Mouse (Mus musculus): ENCODE measurements at regions not wholly inside any gene's neighbourhood (a gene's known extent, or its start where the extent isn't known, plus 50 kb on each side); places are given as distances from the start of the nearest gene placed in this dataset.
A peak's percentile ranks its signal among the peaks of the same experiment; 100 is the strongest.

DNA sequence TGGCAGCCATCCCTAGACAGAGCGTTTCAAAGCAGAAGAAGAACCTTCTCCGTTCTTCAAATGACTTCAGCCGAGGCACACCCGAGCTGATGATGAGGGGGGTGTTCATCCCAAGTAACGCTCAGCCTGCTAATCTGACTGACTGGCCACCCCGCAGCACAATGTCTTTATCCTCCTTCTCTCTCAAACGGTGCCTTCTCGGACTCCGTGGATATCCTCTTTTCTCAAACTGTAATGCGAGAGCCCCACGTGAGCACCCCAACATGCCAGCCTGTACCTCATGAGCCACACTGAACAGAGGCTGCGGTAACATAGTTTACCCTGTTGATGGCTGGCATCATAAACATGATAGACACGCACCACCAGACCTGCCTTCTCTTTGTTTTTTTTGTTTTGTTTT lies 76.8 kb upstream of the Sox13 start:
- H3K4me2 ChIP-seq (ENCODE audit: low read depth) = no peak overlapping the region
- no peak overlapping the region for H3K4me3 ChIP-seq
- H3K36me3 ChIP-seq (ENCODE audit: control insufficient read depth, insufficient read depth) = no peaks in the 10 kb centered on the region
- no peaks in the 10 kb centered on the region for H3K79me2 ChIP-seq (ENCODE audit: control insufficient read depth, insufficient read depth)
- H3K27me3 ChIP-seq (ENCODE audit: control insufficient read depth, insufficient read depth, insufficient read length) = peaks cover 22% of the 10 kb centered on the region
- H3ac ChIP-seq (ENCODE audit: control insufficient read depth, insufficient read length) = no peak overlapping the region
- TF ChIP-seq POLR2A (IDR thresholded peaks at IDR 0.05; ENCODE audit: insufficient read length, low read depth) (no peak), MYOD1 (IDR thresholded peaks at IDR 0.05; ENCODE audit: control insufficient read depth in 1 of 3, insufficient read length in 2 of 3, low read depth in 2 of 3) (no peak), MYOG (IDR thresholded peaks at IDR 0.05; ENCODE audit: control insufficient read depth in 1 of 3, insufficient read depth in 1 of 3, insufficient read length in 2 of 3, low read depth in 2 of 3) (no peak), POLR2AphosphoS2 (IDR thresholded peaks at IDR 0.05; ENCODE audit: insufficient read length, low read depth) (no peak), TCF12 (IDR thresholded peaks at IDR 0.05; ENCODE audit: insufficient read depth, poor library complexity, severe bottlenecking) (no peak), E2F4 (IDR thresholded peaks at IDR 0.05; ENCODE audit: insufficient read depth) (no peak), MAX (IDR thresholded peaks at IDR 0.05; ENCODE audit: low read depth) (no peak), REST (IDR thresholded peaks at IDR 0.05; ENCODE audit: insufficient read depth, insufficient read length) (no peak)

DNA sequence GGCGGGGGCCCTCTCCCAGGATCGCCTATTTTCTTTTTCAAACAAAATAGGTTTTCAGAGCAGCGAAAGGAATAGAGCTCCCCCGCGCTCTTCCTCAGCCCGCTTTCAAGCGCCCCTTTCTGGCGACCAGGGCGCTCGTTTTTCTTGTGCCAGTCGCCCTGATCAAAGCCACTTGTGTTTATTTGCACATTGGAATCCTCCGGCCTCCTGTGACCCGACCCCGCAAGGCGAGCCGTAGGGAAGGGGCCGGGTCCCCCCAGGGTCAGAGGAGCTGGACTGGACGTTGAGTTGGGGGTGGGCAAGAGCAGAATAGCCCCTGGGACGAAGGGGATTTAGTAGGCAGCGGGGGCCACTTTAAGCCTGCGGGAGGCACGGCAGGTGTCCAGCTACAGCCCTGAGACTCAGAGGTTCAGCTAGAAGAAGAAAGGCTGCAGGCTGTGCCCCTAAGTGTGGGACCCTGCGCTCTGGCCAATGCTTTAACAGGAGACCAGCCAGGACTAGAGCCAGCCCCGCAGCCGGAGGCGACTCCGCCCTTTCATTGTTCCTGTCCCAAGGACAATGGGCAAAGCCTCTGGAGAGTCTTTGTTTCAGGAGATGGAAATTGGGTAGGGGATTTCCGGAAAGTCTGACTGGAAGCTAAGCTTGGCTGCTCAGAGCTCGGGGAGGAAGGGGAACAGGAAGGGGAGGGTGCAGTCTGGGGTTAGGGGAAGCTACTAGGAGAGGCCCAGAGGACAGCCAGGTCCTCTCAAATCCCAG lies 69.0 kb upstream of the Sox13 start:
- Histone ChIP-seq H3K4me3 (no peak overlapping the region), H3K4me2 (ENCODE audit: low read depth) (peak overlapping the region; percentile 38), H3ac (ENCODE audit: control insufficient read depth, insufficient read length) (no peak overlapping the region), H3K79me2 (ENCODE audit: control insufficient read depth, insufficient read depth) (no peaks in the 10 kb centered on the region), H3K36me3 (ENCODE audit: control insufficient read depth, insufficient read depth) (no peaks in the 10 kb centered on the region), H3K27me3 (ENCODE audit: control insufficient read depth, insufficient read depth, insufficient read length) (no peaks in the 10 kb centered on the region)
- no peak for TF ChIP-seq E2F4 (IDR thresholded peaks at IDR 0.05; ENCODE audit: insufficient read depth)
- TF ChIP-seq POLR2A (IDR thresholded peaks at IDR 0.05; ENCODE audit: insufficient read length, low read depth) = no peak
- no peak for TF ChIP-seq SRF (IDR thresholded peaks at IDR 0.05; ENCODE audit: control insufficient read depth, insufficient read length, low read depth)
- no peak for TF ChIP-seq MAX (IDR thresholded peaks at IDR 0.05; ENCODE audit: low read depth)
- TF ChIP-seq MYOD1 (IDR thresholded peaks at IDR 0.05; ENCODE audit: control insufficient read depth in 1 of 3, insufficient read length in 2 of 3, low read depth in 2 of 3) = no peak
- TF ChIP-seq TCF3 (IDR thresholded peaks at IDR 0.05; ENCODE audit: insufficient read length, low read depth) = no peak

DNA sequence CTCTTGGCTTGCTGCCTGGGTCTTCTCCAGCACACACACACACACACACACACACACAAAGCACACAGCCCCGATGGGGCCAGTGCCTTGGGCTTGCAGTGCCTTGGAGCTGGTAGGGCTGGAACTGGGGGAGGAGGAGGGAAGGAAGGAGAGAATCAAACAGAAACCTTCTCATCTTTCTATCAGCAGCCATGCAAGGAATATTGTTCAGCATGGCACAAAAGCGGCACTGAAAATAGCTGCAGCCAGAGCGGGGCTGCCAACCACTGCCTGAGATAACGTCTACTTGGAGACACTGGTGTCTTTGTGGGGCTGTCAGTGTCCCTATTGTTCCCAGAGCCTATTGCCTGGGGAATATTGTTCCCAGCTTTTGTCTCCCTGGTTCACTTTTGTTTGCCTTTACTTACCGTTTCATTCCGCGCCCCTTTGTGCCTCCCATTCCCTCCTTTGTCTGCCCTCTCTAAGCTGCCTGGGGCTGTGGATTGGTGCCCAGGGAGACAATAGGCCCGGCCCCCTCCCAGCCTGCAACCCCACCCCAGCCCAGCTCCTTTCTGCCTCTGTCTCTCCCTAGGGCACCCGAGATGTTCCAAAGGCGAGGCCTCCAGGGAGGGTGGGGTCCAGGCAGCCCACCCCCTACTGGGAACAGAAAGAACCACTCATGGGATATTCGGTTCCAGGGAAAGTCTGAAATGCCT lies 68.3 kb upstream of the Sox13 start:
- Histone ChIP-seq H3K27me3 (ENCODE audit: control insufficient read depth, insufficient read depth, insufficient read length) (no peaks in the 10 kb centered on the region), H3ac (ENCODE audit: control insufficient read depth, insufficient read length) (no peak overlapping the region), H3K4me3 (no peak overlapping the region), H3K79me2 (ENCODE audit: control insufficient read depth, insufficient read depth) (no peaks in the 10 kb centered on the region), H3K4me2 (ENCODE audit: low read depth) (peak overlapping the region; percentile 38), H3K36me3 (ENCODE audit: control insufficient read depth, insufficient read depth) (no peaks in the 10 kb centered on the region)
- TF ChIP-seq POLR2A (IDR thresholded peaks at IDR 0.05; ENCODE audit: insufficient read length, low read depth) (no peak), SRF (IDR thresholded peaks at IDR 0.05; ENCODE audit: control insufficient read depth, insufficient read length, low read depth) (no peak), MAX (IDR thresholded peaks at IDR 0.05; ENCODE audit: low read depth) (no peak), USF1 (IDR thresholded peaks at IDR 0.05; ENCODE audit: low read depth) (no peak), E2F4 (IDR thresholded peaks at IDR 0.05; ENCODE audit: insufficient read depth) (no peak), POLR2AphosphoS2 (IDR thresholded peaks at IDR 0.05; ENCODE audit: insufficient read length, low read depth) (no peak), REST (IDR thresholded peaks at IDR 0.05; ENCODE audit: insufficient read depth, insufficient read length) (no peak), CEBPB (IDR thresholded peaks at IDR 0.05; ENCODE audit: insufficient read depth, poor library complexity, severe bottlenecking) (no peak), MYOG (IDR thresholded peaks at IDR 0.05; ENCODE audit: control insufficient read depth in 1 of 3, insufficient read depth in 1 of 3, insufficient read length in 2 of 3, low read depth in 2 of 3) (no peak), MYOD1 (IDR thresholded peaks at IDR 0.05; ENCODE audit: control insufficient read depth in 1 of 3, insufficient read length in 2 of 3, low read depth in 2 of 3) (no peak), TCF12 (IDR thresholded peaks at IDR 0.05; ENCODE audit: insufficient read depth, poor library complexity, severe bottlenecking) (no peak), TCF3 (IDR thresholded peaks at IDR 0.05; ENCODE audit: insufficient read length, low read depth) (no peak)

DNA sequence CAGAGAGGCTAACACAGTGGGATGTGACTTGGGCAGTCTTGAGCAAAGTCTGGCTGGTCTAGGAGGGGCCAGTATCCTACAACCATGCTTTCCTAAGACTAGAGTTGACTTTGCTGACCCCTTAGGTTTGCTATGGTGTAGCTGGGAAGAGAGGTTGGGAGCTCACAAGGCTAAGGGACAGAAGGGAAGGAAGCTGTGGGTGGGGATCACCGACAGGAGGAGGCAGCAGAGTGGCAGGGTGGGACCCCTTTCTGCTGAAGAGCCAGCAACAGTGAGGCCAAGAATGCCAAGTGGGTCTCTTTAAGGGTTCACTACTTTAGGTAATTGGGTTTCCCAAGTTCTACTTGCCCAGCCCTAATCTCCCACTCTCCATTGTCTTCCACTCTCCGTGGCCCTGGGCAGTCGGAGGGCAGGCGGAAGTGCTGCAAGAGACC lies 67.7 kb upstream of the Sox13 start:
- no peak overlapping the region for H3K4me3 ChIP-seq
- no peak overlapping the region for H3K4me2 ChIP-seq (ENCODE audit: low read depth)
- H3K79me2 ChIP-seq (ENCODE audit: control insufficient read depth, insufficient read depth) = no peaks in the 10 kb centered on the region
- H3K36me3 ChIP-seq (ENCODE audit: control insufficient read depth, insufficient read depth) = no peaks in the 10 kb centered on the region
- no peak for TF ChIP-seq MYOD1 (IDR thresholded peaks at IDR 0.05; ENCODE audit: control insufficient read depth in 1 of 3, insufficient read length in 2 of 3, low read depth in 2 of 3)
- TF ChIP-seq MYOG (IDR thresholded peaks at IDR 0.05; ENCODE audit: control insufficient read depth in 1 of 3, insufficient read depth in 1 of 3, insufficient read length in 2 of 3, low read depth in 2 of 3) = no peak
- no peak for TF ChIP-seq E2F4 (IDR thresholded peaks at IDR 0.05; ENCODE audit: insufficient read depth)
- no peak for TF ChIP-seq POLR2AphosphoS2 (IDR thresholded peaks at IDR 0.05; ENCODE audit: insufficient read length, low read depth)
- TF ChIP-seq TCF3 (IDR thresholded peaks at IDR 0.05; ENCODE audit: insufficient read length, low read depth) = no peak
- TF ChIP-seq TCF12 (IDR thresholded peaks at IDR 0.05; ENCODE audit: insufficient read depth, poor library complexity, severe bottlenecking) = no peak
- H3K27me3 ChIP-seq (ENCODE audit: control insufficient read depth, insufficient read depth, insufficient read length) = no peaks in the 10 kb centered on the region
- H3ac ChIP-seq (ENCODE audit: control insufficient read depth, insufficient read length) = no peak overlapping the region
